Mouse (Mus musculus) brain, embryonic 14.5 days (tissue): ENCODE results near the gene Msrb1.

ENCODE experiments used
- CTCF ChIP-seq: fragments of 200-500 bp; IDR thresholded peaks from 2 replicates; pipeline ENCODE4 v1.5.1; 2012; ENCODE audit warnings: inconsistent platforms, mild to moderate bottlenecking, moderate library complexity, borderline replicate concordance; ENCODE audit not compliant: insufficient read depth, insufficient read length; ENCODE audit errors: extremely low read depth
- POLR2A ChIP-seq: fragments of 200-500 bp; IDR thresholded peaks from 2 replicates; pipeline ENCODE4 v1.6.1; 2012; ENCODE audit warnings: mild to moderate bottlenecking, inconsistent platforms, borderline replicate concordance; ENCODE audit not compliant: poor library complexity, insufficient read depth, insufficient read length, severe bottlenecking; ENCODE audit errors: extremely low read depth

DNA sequence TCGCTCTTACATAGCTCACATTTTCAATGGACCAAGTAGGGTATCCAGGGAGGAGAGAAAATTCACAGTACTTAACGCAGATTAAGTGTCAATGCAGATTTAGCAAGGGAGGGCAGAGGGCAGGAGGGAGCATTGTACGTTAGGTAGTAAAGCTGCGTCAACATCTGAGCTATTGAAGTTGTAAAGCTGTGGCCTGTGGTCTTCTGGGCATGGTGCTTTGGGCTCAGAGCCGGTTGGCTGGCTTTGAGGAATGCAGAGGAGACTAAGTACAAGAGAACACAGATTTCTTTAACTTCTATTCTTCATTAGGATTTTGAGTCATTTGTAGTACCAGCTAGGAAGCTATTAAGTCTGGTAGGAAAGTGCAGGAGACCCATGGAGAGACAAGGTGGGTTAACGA is 20.9 kb upstream of the Msrb1 start:
- TF ChIP-seq CTCF = no peak
- no peak for TF ChIP-seq POLR2A
